ENCODE assay signal across 18 mouse cellular contexts in the genomic region with DNA sequence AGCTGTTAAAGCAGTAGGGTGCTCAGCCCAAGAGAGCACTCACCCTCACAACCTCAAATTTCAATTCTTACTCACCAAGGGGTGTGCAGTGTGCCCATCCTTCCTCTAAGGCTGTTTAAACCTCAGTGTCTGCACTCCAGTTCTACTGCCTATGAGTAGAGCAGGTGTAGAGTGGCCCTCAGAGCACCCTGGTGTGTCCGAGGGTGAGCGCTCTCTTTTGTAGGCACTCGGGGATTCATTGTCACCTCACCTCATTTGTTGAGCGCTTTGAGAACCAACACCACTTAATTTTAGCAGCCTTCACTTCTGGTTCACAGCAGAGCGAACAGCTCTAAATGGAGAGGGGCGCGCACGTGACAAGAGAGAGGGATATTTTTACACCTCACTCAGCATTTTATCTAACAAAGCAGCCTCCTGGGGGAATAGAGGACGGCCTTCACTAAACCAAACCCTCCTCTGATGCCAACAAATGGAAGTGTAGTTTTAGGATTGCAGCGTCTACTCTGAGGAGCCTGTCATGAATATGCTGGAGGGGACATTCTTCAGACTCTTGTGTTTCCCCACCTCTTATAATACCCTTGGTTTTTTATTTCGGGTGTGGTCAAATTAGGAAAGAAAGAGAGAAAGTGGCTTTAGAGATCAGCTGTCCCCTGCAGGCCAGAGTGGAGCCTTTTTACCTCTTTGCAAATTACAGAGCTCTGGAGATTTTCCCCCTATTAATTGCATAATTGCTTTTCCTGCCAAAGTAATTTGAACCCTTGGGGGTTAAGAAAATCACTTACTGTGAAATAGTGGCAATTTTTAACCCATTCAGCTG.
DNase-seq lines count a peak whose midpoint lies in the region; ATAC-seq and TF ChIP-seq lines count a peak whose summit lies in the region.
"Had no signal": no experiment of that assay in that cellular context is flagged by ENCODE, and none has a peak within 500 bp of the region (broad histone marks: within the 10 kb centered on the region; RNA-seq: fewer than 3 reads in every experiment).

No protein-coding gene starts in this region.

- CTCF ChIA-PET in Patski (lab: Charles Lee): no interaction called here

- peak; percentile 3 for DNase-seq in heart, adult 8-10 months (ENCODE audit: low spot score)
- no peak for DNase-seq in heart, postnatal 25 days (ENCODE audit: low spot score)
- no peak for DNase-seq in Patski (ENCODE audit: low read depth, low spot score)
- DNase-seq in forebrain, embryonic 14.5 days (ENCODE audit: low spot score): peak; percentile 70
- DNase-seq in heart, postnatal 0 days (ENCODE audit: low spot score): peak; percentile 54
- no peak for DNase-seq in spleen, postnatal 36 days (ENCODE audit: low spot score in 2 of 2)
- DNase-seq in lung, adult 18-20 months: no peak
- DNase-seq: B cell, adult 2 months; cerebellum, adult 8-10 months; kidney, adult 9 months; right cerebral cortex, postnatal 14 days; thymus, postnatal 36 days had no signal

- 16% methylated on average over 11 of the region's 11 CpGs for WGBS in forebrain, embryonic 14.5 days
- WGBS in heart, postnatal 0 days: 29% methylated on average over 11 of the region's 11 CpGs
- 78% methylated on average over 11 of the region's 11 CpGs for WGBS in intestine, postnatal 0 days

- no peaks in the 10 kb centered on the region for H3K36me3 ChIP-seq in forebrain, embryonic 14.5 days (ENCODE audit: control insufficient read depth, insufficient read depth, low read length)
- no peaks in the 10 kb centered on the region for H3K36me3 ChIP-seq in heart, postnatal 0 days (replicated peaks; ENCODE audit: control insufficient read depth, insufficient read depth, low read length)
- no peaks in the 10 kb centered on the region for H3K36me3 ChIP-seq in intestine, postnatal 0 days (ENCODE audit: control insufficient read depth, insufficient read depth)
- H3K36me3 ChIP-seq: embryonic facial prominence, embryonic 13.5 days; G1E; stomach, embryonic 15.5 days had no signal

- in situ Hi-C loops in Patski (cut with MboI; ENCODE audit: low pct_unique_long_range_greater_than_20kb): no loop called here

- no peak for TF ChIP-seq CTCF in Patski (IDR thresholded peaks at IDR 0.05)
- TF ChIP-seq CTCF in heart, postnatal 0 days (IDR thresholded peaks at IDR 0.05; ENCODE audit: low read depth): no peak
- no peak for TF ChIP-seq CTCF in intestine, postnatal 0 days (IDR thresholded peaks at IDR 0.05; ENCODE audit: low read depth)

- POLR2A ChIA-PET in Patski (lab: Charles Lee): no interaction called here

- H3K27ac ChIP-seq in forebrain, embryonic 14.5 days (ENCODE audit: low read depth, low read length): peak overlapping the region; percentile 65
- H3K27ac ChIP-seq in heart, postnatal 0 days (ENCODE audit: low read depth): peak overlapping the region; percentile 76
- no peak overlapping the region for H3K27ac ChIP-seq in intestine, postnatal 0 days (ENCODE audit: low read depth, low read length)
- H3K27ac ChIP-seq: embryonic facial prominence, embryonic 13.5 days; layer of hippocampus, adult 2 months; liver, embryonic 14.5 days; stomach, embryonic 15.5 days had no signal

- no peaks in the 10 kb centered on the region for H3K27me3 ChIP-seq in Patski
- H3K27me3 ChIP-seq in forebrain, embryonic 14.5 days (replicated peaks; ENCODE audit: control insufficient read depth, insufficient read depth, low read length): no peaks in the 10 kb centered on the region
- no peaks in the 10 kb centered on the region for H3K27me3 ChIP-seq in heart, postnatal 0 days (ENCODE audit: control insufficient read depth, insufficient read depth, low read length)
- H3K27me3 ChIP-seq in intestine, postnatal 0 days (replicated peaks; ENCODE audit: control insufficient read depth, insufficient read depth, low read length): no peaks in the 10 kb centered on the region
- H3K27me3 ChIP-seq: stomach, embryonic 15.5 days had no signal

- no peaks in the 10 kb centered on the region for H3K9me3 ChIP-seq in forebrain, embryonic 14.5 days (replicated peaks; ENCODE audit: control insufficient read depth, low read length)
- no peaks in the 10 kb centered on the region for H3K9me3 ChIP-seq in heart, postnatal 0 days (replicated peaks; ENCODE audit: control insufficient read depth, low read length)
- H3K9me3 ChIP-seq in intestine, postnatal 0 days (ENCODE audit: control insufficient read depth): no peaks in the 10 kb centered on the region
- H3K9me3 ChIP-seq: stomach, embryonic 15.5 days had no signal

- H3K4me3 ChIP-seq in forebrain, embryonic 14.5 days (ENCODE audit: low read depth, low read length): no peak overlapping the region
- no peak overlapping the region for H3K4me3 ChIP-seq in heart, postnatal 0 days (ENCODE audit: low read depth, low read length)
- no peak overlapping the region for H3K4me3 ChIP-seq in intestine, postnatal 0 days (ENCODE audit: low read depth, low read length)
- H3K4me3 ChIP-seq: embryonic facial prominence, embryonic 13.5 days; layer of hippocampus, adult 2 months; stomach, embryonic 15.5 days had no signal

- intact Hi-C loops in heart, postnatal 25 days (cut with DNase I): no loop called here

- H3K4me2 ChIP-seq in forebrain, embryonic 14.5 days (ENCODE audit: low read length): peak overlapping the region; percentile 14; the same call in 1 of the 2 replicates
- peak overlapping the region; percentile 32 for H3K4me2 ChIP-seq in heart, postnatal 0 days (ENCODE audit: low read depth, low read length)
- H3K4me2 ChIP-seq in intestine, postnatal 0 days (replicated peaks; ENCODE audit: low read depth): no peak overlapping the region
- H3K4me2 ChIP-seq: embryonic facial prominence, embryonic 13.5 days; stomach, embryonic 15.5 days had no signal

- TF ChIP-seq EP300 in heart, postnatal 0 days (IDR thresholded peaks at IDR 0.05; ENCODE audit: low read depth): 0 out of 2 replicates have a peak, but pooled peaks have one; percentile 42

- ATAC-seq in Patski: peak; percentile 31
- ATAC-seq in forebrain, embryonic 14.5 days: peak; percentile 68
- ATAC-seq in heart, postnatal 0 days (ENCODE audit: insufficient read depth, low read depth): peak; percentile 94
- ATAC-seq in intestine, postnatal 0 days: no peak

- H3K4me1 ChIP-seq in forebrain, embryonic 14.5 days (ENCODE audit: control insufficient read depth, insufficient read depth, low read length): peaks cover 13% of the 10 kb centered on the region
- peaks cover 12% of the 10 kb centered on the region; the same call in 1 of the 2 replicates for H3K4me1 ChIP-seq in heart, postnatal 0 days (ENCODE audit: control insufficient read depth, insufficient read depth)
- no peaks in the 10 kb centered on the region for H3K4me1 ChIP-seq in intestine, postnatal 0 days (replicated peaks; ENCODE audit: control insufficient read depth, insufficient read depth, low read length)
- H3K4me1 ChIP-seq: embryonic facial prominence, embryonic 13.5 days; stomach, embryonic 15.5 days had no signal

- no peak overlapping the region for H3K9ac ChIP-seq in forebrain, embryonic 14.5 days (ENCODE audit: low read length)
- H3K9ac ChIP-seq in heart, postnatal 0 days (replicated peaks; ENCODE audit: low read depth, low read length): no peak overlapping the region; the same call in 1 of the 2 replicates
- H3K9ac ChIP-seq in intestine, postnatal 0 days (ENCODE audit: low read depth, low read length): no peak overlapping the region
- H3K9ac ChIP-seq: embryonic facial prominence, embryonic 13.5 days; liver, embryonic 14.5 days; stomach, embryonic 15.5 days had no signal

Comparison
In these comparisons a context has a peak if more than half of its experiments do, and no peak if none do; other contexts are left out.
1. DNase-seq: peak in heart, adult 8-10 months (single experiment), forebrain, embryonic 14.5 days (single experiment) and heart, postnatal 0 days (single experiment); none in heart, postnatal 25 days (single experiment), Patski (single experiment), spleen, postnatal 36 days (0 of 2) and lung, adult 18-20 months (0 of 2).